Mouse (Mus musculus) myocyte (in vitro differentiated cells): Measurements from ENCODE around the gene Hlx.

Source experiments
- MAX ChIP-seq: IDR thresholded peaks from one replicate; pipeline ENCODE4 v1.6.1; 2011; ENCODE audit warnings: low read depth, mild to moderate bottlenecking, control low read depth
- POLR2A ChIP-seq: IDR thresholded peaks from one replicate; pipeline ENCODE4 v1.6.1; 2011; ENCODE audit warnings: low read depth, mild to moderate bottlenecking, control low read depth, moderate library complexity; ENCODE audit not compliant: insufficient read length
- USF1 ChIP-seq: IDR thresholded peaks from one replicate; pipeline ENCODE4 v1.6.1; 2011; ENCODE audit warnings: low read depth, mild to moderate bottlenecking, control low read depth, moderate library complexity

DNA sequence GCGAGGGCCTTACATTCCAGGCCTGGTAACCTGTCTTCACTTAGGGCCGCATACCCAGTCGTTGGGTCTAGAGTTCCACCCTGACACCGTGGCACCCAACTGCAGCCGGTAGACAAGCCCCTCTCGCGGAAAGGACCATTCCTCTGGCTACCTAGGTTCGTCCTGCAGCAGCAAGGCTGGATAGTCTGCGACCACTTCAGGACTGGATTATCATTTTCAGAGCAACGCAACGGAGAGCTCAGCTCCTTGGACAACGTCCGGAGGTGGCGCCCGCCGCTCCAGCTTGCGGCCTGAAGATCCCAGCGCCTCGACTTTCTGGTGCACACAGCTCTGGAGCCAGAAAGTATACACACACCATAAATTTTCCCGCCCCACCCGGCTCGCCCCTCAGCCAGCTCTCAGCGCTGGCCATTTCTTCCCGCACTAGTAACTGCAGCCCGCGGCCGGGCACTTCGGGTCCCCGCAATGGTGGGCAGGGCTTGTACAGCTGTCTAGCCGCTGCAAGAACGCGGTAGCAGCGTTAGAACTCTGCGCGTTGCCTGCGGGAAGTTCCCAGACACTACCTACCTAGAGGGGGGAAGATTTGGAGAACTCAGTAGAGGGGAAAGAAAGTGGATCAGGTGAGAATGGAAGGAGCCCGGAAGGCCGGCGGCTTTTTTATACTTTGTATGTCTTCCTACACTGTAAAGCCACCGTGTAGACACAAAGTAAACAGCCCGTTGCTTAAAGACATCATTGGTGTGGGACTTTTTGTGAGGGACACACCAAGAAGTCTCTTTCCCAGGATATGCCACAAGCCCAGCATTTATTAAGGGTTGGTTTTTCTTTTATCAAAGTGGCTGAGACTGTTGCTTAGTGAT is 13.9 kb downstream of the Hlx start:
- TF ChIP-seq USF1: no peak
- TF ChIP-seq MAX: no peak
- no peak for TF ChIP-seq POLR2A
